Comparison of ENCODE assay signal across 8 mouse cellular contexts in genomic region chr6:128358999-128359398, GRCm38 (mm10). TPM values are rescaled to one million over a fixed set of nuclear protein-coding genes. Genes with fewer than 3 reads are reported as not detected.
A peak's percentile ranks its signal among the peaks of the same experiment; 100 is the strongest.
DNase-seq lines count a peak whose midpoint lies in the region; ATAC-seq lines count a peak whose summit lies in the region.

No protein-coding gene starts in this region.

- no peak overlapping the region for H3K4me2 ChIP-seq in forebrain, embryonic 16.5 days (ENCODE audit: low read length)

- H3K27me3 ChIP-seq in forebrain, embryonic 10.5 days (ENCODE audit: poor library complexity, severe bottlenecking) = no peaks in the 10 kb centered on the region
- no peaks in the 10 kb centered on the region for H3K27me3 ChIP-seq in forebrain, embryonic 16.5 days (replicated peaks; ENCODE audit: control insufficient read depth, insufficient read depth, low read length)

- no peak for ATAC-seq in forebrain, embryonic 16.5 days

- peaks cover 56% of the 10 kb centered on the region for H3K4me1 ChIP-seq in forebrain, embryonic 10.5 days
- H3K4me1 ChIP-seq in forebrain, embryonic 16.5 days (replicated peaks; ENCODE audit: control insufficient read depth, insufficient read depth, low read length) = peaks cover 37% of the 10 kb centered on the region

- DNase-seq in forebrain, embryonic 10.5 days (ENCODE audit: extremely low spot score, low spot score) = peak; percentile 68
- peak; percentile 78 for DNase-seq in CD4-positive, CD25-positive, alpha-beta regulatory T cell, adult 2 months (ENCODE audit: low read depth, low spot score)
- DNase-seq in brain, adult 2 months (ENCODE audit: low read depth, low spot score) = peak; percentile 65
- DNase-seq in forelimb bud, embryonic 11.5 days (ENCODE audit: low read depth, low spot score) = peak; percentile 55
- DNase-seq in kidney, postnatal 4 days = peak; percentile 81 to 82
- DNase-seq in lung, postnatal 10 days = peak; percentile 71
- DNase-seq in right cerebral cortex, postnatal 4 days = peak; percentile 73

- no peak overlapping the region for H3K4me3 ChIP-seq in forebrain, embryonic 10.5 days
- H3K4me3 ChIP-seq in forebrain, embryonic 16.5 days (replicated peaks; ENCODE audit: low read length) = no peak overlapping the region

- H3K9ac ChIP-seq in forebrain, embryonic 16.5 days (replicated peaks; ENCODE audit: low read depth, low read length) = no peak overlapping the region

- 34% methylated on average over 2 of the region's 2 CpGs for WGBS in forebrain, embryonic 10.5 days
- 6% methylated on average over 2 of the region's 2 CpGs for WGBS in forebrain, embryonic 16.5 days

- H3K27ac ChIP-seq in forebrain, embryonic 10.5 days = no peak overlapping the region
- no peak overlapping the region for H3K27ac ChIP-seq in forebrain, embryonic 16.5 days (ENCODE audit: low read length)

- H3K36me3 ChIP-seq in forebrain, embryonic 10.5 days (replicated peaks) = peaks cover 37% of the 10 kb centered on the region
- no peaks in the 10 kb centered on the region for H3K36me3 ChIP-seq in forebrain, embryonic 16.5 days (ENCODE audit: control insufficient read depth, insufficient read depth)

- H3K9me3 ChIP-seq in forebrain, embryonic 10.5 days = no peaks in the 10 kb centered on the region
- no peaks in the 10 kb centered on the region for H3K9me3 ChIP-seq in forebrain, embryonic 16.5 days (ENCODE audit: control insufficient read depth, low read length)

RNA-seq across cellular contexts. Expression of gene Tulp3, which starts 3.3 kb away (rescaled TPM):
- polyA plus RNA-seq in forebrain, embryonic 10.5 days (2016; fragmentation: Nextera tagmentation; extraction: Ambion mirVana) = 20.0 and 21.6 TPM in 2 replicates
- 13.2 and 17.3 TPM in 2 replicates for polyA plus RNA-seq in forebrain, embryonic 16.5 days (2015; fragmentation: Nextera tagmentation; extraction: Ambion mirVana)

RNA-seq across cellular contexts. Expression of gene Rhno1, which starts 3.7 kb away (rescaled TPM):
- 192 and 194 TPM in 2 replicates for polyA plus RNA-seq in forebrain, embryonic 10.5 days (2016; fragmentation: Nextera tagmentation; extraction: Ambion mirVana)
- polyA plus RNA-seq in forebrain, embryonic 16.5 days (2015; fragmentation: Nextera tagmentation; extraction: Ambion mirVana) = 124 and 129 TPM in 2 replicates

RNA-seq across cellular contexts. Expression of gene Foxm1, which starts 3.8 kb away (rescaled TPM):
- 77.0 and 78.9 TPM in 2 replicates for polyA plus RNA-seq in forebrain, embryonic 10.5 days (2016; fragmentation: Nextera tagmentation; extraction: Ambion mirVana)
- 19.9 and 21.8 TPM in 2 replicates for polyA plus RNA-seq in forebrain, embryonic 16.5 days (2015; fragmentation: Nextera tagmentation; extraction: Ambion mirVana)

RNA-seq across cellular contexts. Expression of gene Tex52, which starts 16.3 kb away (rescaled TPM):
- 0.44 and 0.71 TPM in 2 replicates for polyA plus RNA-seq in forebrain, embryonic 10.5 days (2016; fragmentation: Nextera tagmentation; extraction: Ambion mirVana)
- 0.45 and 0.85 TPM in 2 replicates for polyA plus RNA-seq in forebrain, embryonic 16.5 days (2015; fragmentation: Nextera tagmentation; extraction: Ambion mirVana)

RNA-seq across cellular contexts. Expression of gene Gm44596, which starts 16.3 kb away (rescaled TPM):
- polyA plus RNA-seq in forebrain, embryonic 10.5 days (2016; fragmentation: Nextera tagmentation; extraction: Ambion mirVana) = not detected in 2 replicates
- not detected in 2 replicates for polyA plus RNA-seq in forebrain, embryonic 16.5 days (2015; fragmentation: Nextera tagmentation; extraction: Ambion mirVana)
